Mouse (Mus musculus) kidney, postnatal 25 days (tissue): Measurements from ENCODE around the gene Gpr89.

ENCODE experiments used
- DNase-seq, 2 experiments: peaks; one replicate each; pipeline ENCODE4 v3.0.0; 2021; ENCODE audit warnings: mixed read lengths in 2 of 2

The Gpr89 gene

GRCm38 (mm10) chr3:96821581-96821980 is 83.6 kb downstream of the Gpr89 start:
- no peak for DNase-seq

GRCm38 (mm10) chr3:96820116-96820915 is 84.8 kb downstream of the Gpr89 start:
- DNase-seq: peak; percentile 62 to 89
